Mouse (Mus musculus) R1 (cell line): ENCODE results near the gene Rcsd1.

Experiments used
- DNase-seq: peaks from one replicate; pipeline ENCODE4 v3.0.0-alpha.2; 2018; ENCODE audit warnings: low read depth, low spot score

Rcsd1 gene

DNA sequence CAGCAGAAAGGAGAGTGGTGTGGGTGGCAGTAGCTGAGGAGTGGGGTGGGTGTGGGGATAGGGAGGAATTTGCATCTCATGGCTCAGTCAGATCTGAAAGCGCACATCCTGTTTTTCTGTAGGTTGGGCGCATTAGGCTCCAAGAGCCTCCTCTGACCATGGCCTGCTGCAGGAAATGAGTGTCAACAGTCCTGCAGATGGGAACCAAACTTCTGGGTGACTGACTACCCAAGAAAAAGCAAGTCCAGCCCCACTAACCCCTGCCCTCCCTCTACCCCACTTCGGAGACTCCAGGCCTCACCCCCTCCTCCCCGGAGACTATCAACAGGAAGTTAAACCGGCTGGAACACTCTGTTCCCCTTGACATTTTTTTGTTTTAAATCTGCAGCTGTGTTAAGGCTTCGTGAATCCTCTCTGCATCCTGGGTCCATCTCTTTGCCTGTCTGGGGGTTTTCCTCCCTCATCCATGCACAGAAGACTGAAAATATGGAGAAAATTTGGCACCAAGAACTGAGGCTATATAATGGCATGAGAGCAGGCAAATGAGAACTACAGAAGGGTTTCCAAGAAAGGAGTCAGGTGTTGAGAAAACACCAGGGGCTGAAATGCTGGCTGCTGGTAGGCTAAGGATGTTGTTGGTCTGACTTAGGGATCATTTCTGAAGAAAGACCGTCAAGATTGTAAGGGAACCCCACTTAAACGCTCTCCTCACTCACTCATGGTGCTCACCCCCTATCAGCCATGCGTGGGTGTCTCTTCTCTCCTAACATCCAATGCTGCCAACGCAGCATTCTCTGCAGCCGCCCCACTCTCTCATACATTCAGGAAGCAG is 8.4 kb upstream of the Rcsd1 start:
- DNase-seq: no peak

- DNase-seq: no peak
These were observed 6.9 kb upstream of the Rcsd1 start for GRCm38 (mm10) chr1:165716426-165716825.

DNA sequence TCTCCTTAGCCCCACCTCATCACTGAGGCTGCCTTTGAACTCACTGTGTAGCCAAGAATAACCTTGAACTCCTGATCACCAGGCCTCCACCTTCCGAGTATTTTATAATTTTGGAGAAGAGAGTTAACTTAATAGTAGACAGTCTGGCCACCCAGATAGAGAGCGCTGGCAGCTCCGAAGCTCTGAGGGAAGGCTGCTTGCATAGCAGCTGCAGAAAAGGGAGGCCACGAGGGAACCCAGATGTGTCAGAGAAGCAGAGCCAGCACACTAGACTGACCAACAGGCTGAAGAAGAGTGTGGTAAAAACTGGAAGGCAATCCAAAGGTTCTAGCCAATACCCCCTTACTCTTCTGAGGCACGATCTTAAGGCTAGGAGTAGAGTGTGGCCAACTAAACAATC is 4.2 kb upstream of the Rcsd1 start:
- no peak for DNase-seq

- DNase-seq: no peak
These were observed 2.4 kb upstream of the Rcsd1 start for GRCm38 (mm10) chr1:165711914-165712313.

- no peak for DNase-seq
These were observed 724 bp downstream of the Rcsd1 start for GRCm38 (mm10) chr1:165708686-165709380.

- DNase-seq: peak; percentile 46
These were observed 1.8 kb downstream of the Rcsd1 start for GRCm38 (mm10) chr1:165707640-165708322.

- DNase-seq: no peak
These were observed 2.3 kb downstream of the Rcsd1 start for GRCm38 (mm10) chr1:165707241-165707639.

- no peak for DNase-seq
These were observed 3.1 kb downstream of the Rcsd1 start for GRCm38 (mm10) chr1:165706492-165706891.

GRCm38 (mm10) chr1:165705868-165706348 is 3.6 kb downstream of the Rcsd1 start:
- no peak for DNase-seq

DNA sequence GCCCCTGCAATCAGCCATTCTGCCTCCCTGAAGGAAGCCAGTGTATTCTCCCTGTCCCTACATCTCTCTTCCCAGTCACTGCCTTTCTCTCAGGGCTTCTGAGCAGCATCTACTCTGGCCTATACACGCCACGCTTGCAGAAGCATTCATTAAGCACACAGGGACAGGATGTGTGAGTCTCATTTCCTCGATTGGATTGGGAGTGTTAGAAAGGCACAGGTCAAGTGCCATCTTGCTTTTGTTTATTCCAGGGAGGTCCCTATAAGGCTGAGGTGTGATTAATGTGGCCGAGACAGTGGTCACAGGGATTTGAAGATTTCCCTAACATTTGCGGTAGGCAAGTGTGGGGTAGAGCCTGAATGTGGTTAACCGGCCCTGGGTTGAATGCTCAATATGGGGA is 4.2 kb downstream of the Rcsd1 start:
- DNase-seq: no peak

GRCm38 (mm10) chr1:165704841-165705240 is 4.7 kb downstream of the Rcsd1 start:
- no peak for DNase-seq

GRCm38 (mm10) chr1:165702221-165703031 is 7.1 kb downstream of the Rcsd1 start:
- DNase-seq: peak; percentile 35

DNA sequence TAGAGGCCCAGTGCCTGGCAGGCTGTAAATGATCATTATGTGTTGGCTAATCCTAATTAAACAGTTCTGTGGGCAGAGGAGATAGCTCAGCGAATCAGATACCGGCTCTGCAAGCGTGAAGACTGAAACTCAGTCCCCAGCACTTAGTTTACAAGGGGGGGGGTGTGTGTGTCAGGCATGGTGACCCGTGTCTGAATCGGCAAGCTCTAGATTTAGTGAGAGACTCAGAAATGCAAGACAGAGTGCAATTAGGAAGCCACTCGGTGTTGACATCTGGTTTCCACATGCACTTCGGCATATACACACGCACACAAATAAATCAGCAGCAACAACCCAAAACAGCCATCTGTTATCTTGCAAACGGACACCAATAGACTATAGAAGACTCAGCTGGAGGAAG is 8.0 kb downstream of the Rcsd1 start:
- no peak for DNase-seq

GRCm38 (mm10) chr1:165700933-165701518 is 8.5 kb downstream of the Rcsd1 start:
- no peak for DNase-seq

DNA sequence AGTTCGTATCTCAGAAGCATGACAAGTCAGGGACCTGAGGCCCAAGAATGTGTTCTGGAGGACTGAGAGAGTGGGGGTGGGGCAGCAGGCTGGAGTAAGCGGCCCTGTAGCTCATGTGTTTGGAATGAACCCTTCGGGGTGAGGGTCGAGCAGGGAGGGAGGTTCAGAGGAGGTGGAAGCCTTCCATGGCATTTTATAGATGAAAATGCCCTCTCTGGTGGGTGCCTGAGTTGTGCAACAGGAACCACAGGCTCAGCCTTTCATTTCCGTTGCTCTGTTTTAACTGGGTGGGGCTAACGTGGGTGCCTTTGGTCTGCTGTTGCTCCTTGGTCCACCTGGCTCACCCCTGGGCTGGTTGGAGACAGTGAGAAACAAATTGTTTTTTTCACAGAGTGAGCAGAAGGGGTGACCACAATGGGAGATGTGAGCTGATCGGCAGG is 9.2 kb downstream of the Rcsd1 start:
- DNase-seq: no peak

DNA sequence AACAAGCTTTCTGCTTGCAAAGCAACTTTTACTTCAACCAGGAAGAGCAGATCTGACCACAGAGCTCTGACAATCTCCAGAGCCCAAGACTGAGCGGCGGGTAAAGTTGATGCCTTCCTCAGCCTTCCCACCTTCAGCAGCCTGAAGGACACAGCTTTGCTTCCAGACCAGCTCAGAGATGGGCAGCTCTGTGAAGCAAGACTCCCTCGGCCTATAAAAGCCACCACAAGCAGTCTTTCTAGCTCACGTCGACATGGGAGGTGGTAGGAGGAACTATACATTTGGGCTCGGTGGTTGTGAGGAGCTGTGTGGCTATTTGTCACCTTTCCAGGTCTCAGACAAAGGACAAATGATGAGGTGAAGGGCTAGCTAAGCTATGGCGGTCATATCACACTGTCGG is 11.9 kb downstream of the Rcsd1 start:
- DNase-seq: no peak

DNA sequence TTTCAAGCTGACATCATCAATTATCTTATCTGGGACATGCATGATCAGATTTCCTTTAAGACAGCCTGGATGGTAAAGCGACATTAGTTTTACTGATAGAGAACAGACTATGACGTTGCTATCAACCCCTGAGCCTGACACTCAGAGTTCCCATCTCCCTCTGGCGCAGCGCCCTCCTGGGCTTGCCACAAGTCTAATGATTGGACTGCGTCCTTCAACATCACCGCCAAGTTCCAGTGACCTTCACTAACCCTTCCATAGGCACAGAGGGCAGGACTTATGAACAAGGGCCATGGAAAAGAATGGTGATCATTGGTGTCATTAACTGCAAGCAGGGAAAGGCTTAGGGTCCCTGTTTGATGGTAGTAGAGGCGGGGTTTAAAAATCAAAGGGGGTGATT is 12.7 kb downstream of the Rcsd1 start:
- DNase-seq: no peak

GRCm38 (mm10) chr1:165696040-165696439 is 13.5 kb downstream of the Rcsd1 start:
- DNase-seq: no peak

GRCm38 (mm10) chr1:165695392-165696014 is 14.1 kb downstream of the Rcsd1 start:
- no peak for DNase-seq

DNA sequence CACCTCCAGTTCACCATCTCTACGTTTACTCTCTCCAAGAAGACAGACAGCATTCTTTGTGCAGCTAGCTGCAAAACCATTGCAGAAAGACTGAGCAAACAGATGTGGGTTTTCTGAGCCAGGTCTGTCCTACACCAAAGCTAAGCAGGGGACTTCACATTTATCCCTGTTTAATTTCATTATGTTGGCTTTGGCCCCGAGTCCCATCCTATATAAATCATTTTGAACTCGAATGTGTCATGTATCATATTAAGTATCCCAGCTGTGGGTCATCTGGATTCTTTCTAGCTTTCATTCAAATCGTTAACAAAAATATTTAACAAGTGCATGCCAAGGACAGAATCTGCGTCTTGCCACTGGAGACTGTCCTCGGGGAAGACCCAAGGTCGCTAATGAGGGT is 15.7 kb downstream of the Rcsd1 start:
- DNase-seq: no peak

- no peak for DNase-seq
These were observed 18.0 kb downstream of the Rcsd1 start for GRCm38 (mm10) chr1:165691516-165691915.
